Mouse (Mus musculus): ENCODE data around the gene Slc25a30. TPM values are rescaled to one million over a fixed set of nuclear protein-coding genes. Genes with fewer than 3 reads are reported as not detected.

The Slc25a30 gene
- total and polyA plus RNA-seq, 2 experiments from 2014 or later = 7.0 to 27.4 TPM

DNA sequence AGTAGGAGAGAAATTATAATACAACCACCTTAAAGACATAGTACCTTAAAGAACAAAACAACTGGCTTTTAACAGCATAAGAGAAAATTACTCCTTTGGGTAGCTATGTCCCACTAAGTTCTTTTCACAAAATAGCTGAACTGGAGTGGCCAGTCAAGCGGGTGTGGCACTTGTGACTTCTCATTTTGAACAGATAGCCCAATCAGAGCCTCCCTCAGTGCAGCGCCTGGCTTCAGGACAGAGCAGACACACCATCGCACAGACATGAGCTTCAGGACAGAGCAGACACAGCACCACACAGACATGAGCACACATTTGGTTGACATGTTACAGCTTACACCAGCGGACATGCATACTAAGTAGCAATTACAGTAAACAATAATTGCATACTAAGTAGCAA lies 35.8 kb downstream of the Slc25a30 start:
- no peak for ATAC-seq
- H3K36me3 ChIP-seq (ENCODE audit: insufficient read depth) = peaks cover 9% of the 10 kb centered on the region; the same call in 1 of the 2 replicates

GRCm38 (mm10) chr14:75749123-75749522 lies 37.7 kb downstream of the Slc25a30 start:
- no peak overlapping the region for H3K4me3 ChIP-seq (ENCODE audit: low read depth, low read length)
- no peak overlapping the region for H3K27ac ChIP-seq (ENCODE audit: low read depth, low read length)
- no peak overlapping the region for H3K4me2 ChIP-seq (ENCODE audit: low read depth)
- H3K4me1 ChIP-seq (ENCODE audit: insufficient read depth) = peaks cover 11% of the 10 kb centered on the region
- H3K9ac ChIP-seq = no peak overlapping the region
- ATAC-seq (no peak), DNase-seq (no peak)
- no peaks in the 10 kb centered on the region for H3K9me3 ChIP-seq (ENCODE audit: low read length)
- WGBS = 93% methylated on average over 4 of the region's 4 CpGs
- TF ChIP-seq CTCF (IDR thresholded peaks at IDR 0.05; ENCODE audit: low read depth) = no peak
- peaks cover 15% of the 10 kb centered on the region for H3K36me3 ChIP-seq (ENCODE audit: insufficient read depth)
- H3K27me3 ChIP-seq (ENCODE audit: insufficient read depth, low read length) = no peaks in the 10 kb centered on the region

More for the DNA sequence above, 35.8 kb downstream of the Slc25a30 start:
- no peak overlapping the region for H3K4me2 ChIP-seq (ENCODE audit: low read depth)
- H3K9me3 ChIP-seq (ENCODE audit: low read length) = no peaks in the 10 kb centered on the region
- H3K27ac ChIP-seq (ENCODE audit: low read depth, low read length) = no peak overlapping the region
- peaks cover 11% of the 10 kb centered on the region for H3K4me1 ChIP-seq (ENCODE audit: insufficient read depth)
- no peak overlapping the region for H3K4me3 ChIP-seq (ENCODE audit: low read depth, low read length)
- no peak overlapping the region for H3K9ac ChIP-seq
- DNase-seq = no peak
- 66% methylated on average over 4 of the region's 4 CpGs for WGBS
- no peaks in the 10 kb centered on the region for H3K27me3 ChIP-seq (ENCODE audit: insufficient read depth, low read length)
- no peak for TF ChIP-seq CTCF (IDR thresholded peaks at IDR 0.05; ENCODE audit: low read depth)

DNA sequence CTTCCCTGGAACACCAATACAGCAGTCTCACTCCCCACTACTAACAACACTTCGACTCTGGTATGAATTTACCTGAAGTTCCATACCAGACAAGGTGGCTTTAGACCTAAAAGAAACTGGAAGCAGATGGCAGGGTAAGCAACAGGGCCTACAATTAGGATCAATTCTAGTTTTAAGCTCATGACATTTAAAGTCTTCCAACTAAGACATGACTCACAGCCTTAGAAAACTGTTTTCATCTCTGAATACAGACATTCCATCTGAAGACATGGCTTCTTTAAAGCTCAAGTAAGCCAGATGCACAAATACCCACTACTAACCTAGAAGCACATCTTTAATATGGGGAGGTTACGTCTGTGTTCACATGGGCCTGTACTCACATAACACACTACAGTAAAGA lies 38.9 kb downstream of the Slc25a30 start:
- no peaks in the 10 kb centered on the region for H3K9me3 ChIP-seq (ENCODE audit: low read length)
- no peak for TF ChIP-seq CTCF (IDR thresholded peaks at IDR 0.05; ENCODE audit: low read depth)
- H3K4me1 ChIP-seq (ENCODE audit: insufficient read depth) = peaks cover 4% of the 10 kb centered on the region; the same call in 1 of the 2 replicates
- ATAC-seq (no peak), DNase-seq (no peak)
- WGBS = 92% methylated on average over 2 of the region's 2 CpGs
- H3K27ac ChIP-seq (ENCODE audit: low read depth, low read length) = no peak overlapping the region
- no peak overlapping the region for H3K4me3 ChIP-seq (ENCODE audit: low read depth, low read length)
- H3K36me3 ChIP-seq (ENCODE audit: insufficient read depth) = peaks cover 18% of the 10 kb centered on the region
- H3K4me2 ChIP-seq (ENCODE audit: low read depth) = no peak overlapping the region
- H3K27me3 ChIP-seq (ENCODE audit: insufficient read depth, low read length) = no peaks in the 10 kb centered on the region
- no peak overlapping the region for H3K9ac ChIP-seq

DNA sequence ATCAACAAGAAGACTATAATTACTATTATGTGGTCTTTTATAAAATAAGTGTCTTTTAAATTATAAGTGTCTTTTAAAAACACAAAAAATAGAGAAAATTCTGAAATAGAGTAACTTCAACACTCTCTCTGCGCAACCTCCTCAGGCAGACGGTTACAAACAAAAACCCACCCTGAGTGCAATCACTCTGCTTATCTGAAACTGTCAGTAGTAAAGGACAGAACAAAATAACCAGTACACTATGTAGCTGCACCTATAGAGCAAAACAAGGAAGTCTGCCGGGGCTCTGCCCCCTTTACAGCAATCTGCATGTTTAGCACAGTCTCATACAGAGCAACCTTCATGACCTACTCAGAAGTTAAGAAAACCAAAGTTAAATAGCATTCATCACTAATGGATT lies 44.9 kb downstream of the Slc25a30 start:
- 88% methylated on average over 3 of the region's 3 CpGs for WGBS
- DNase-seq (no peak), ATAC-seq (no peak)
- Histone ChIP-seq H3K9ac (no peak overlapping the region), H3K36me3 (ENCODE audit: insufficient read depth) (peaks cover 43% of the 10 kb centered on the region), H3K9me3 (ENCODE audit: low read length) (no peaks in the 10 kb centered on the region), H3K27me3 (ENCODE audit: insufficient read depth, low read length) (no peaks in the 10 kb centered on the region), H3K27ac (ENCODE audit: low read depth, low read length) (no peak overlapping the region), H3K4me3 (ENCODE audit: low read depth, low read length) (no peak overlapping the region), H3K4me1 (ENCODE audit: insufficient read depth) (no peaks in the 10 kb centered on the region), H3K4me2 (ENCODE audit: low read depth) (no peak overlapping the region)
- TF ChIP-seq CTCF (IDR thresholded peaks at IDR 0.05; ENCODE audit: low read depth) = no peak

GRCm38 (mm10) chr14:75735597-75735996 lies 51.2 kb downstream of the Slc25a30 start:
- 96% methylated on average over 3 of the region's 3 CpGs for WGBS
- TF ChIP-seq CTCF (IDR thresholded peaks at IDR 0.05; ENCODE audit: low read depth) = no peak

DNA sequence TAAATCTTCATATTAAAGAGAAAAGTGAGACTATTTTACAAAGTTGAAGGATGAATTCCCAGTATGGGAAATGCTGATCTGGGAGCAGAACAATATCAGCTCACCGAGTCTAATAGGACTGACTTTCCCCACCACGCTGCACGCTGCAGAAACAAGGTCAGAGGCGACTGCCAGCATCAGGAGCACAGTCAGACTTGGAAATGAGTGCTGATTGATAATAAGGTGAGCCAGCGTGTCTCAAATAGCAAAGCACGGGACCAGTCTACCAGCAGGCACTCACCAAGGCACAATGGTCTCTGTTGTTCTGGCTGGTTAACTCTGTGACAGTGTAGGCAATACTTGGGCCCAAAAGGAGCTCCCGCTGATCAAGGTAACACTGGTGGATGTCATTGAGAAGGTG lies 54.2 kb downstream of the Slc25a30 start:
- H3K4me3 ChIP-seq (ENCODE audit: low read depth, low read length) = no peak overlapping the region
- no peak overlapping the region for H3K27ac ChIP-seq (ENCODE audit: low read depth, low read length)
- H3K9ac ChIP-seq = no peak overlapping the region
- no peaks in the 10 kb centered on the region for H3K4me1 ChIP-seq (ENCODE audit: insufficient read depth)
- TF ChIP-seq CTCF (IDR thresholded peaks at IDR 0.05; ENCODE audit: low read depth) = no peak
- no peaks in the 10 kb centered on the region for H3K27me3 ChIP-seq (ENCODE audit: insufficient read depth, low read length)
- no peaks in the 10 kb centered on the region for H3K9me3 ChIP-seq (ENCODE audit: low read length)
- peaks cover 68% of the 10 kb centered on the region for H3K36me3 ChIP-seq (ENCODE audit: insufficient read depth)
- 89% methylated on average over 7 of the region's 7 CpGs for WGBS
- H3K4me2 ChIP-seq (ENCODE audit: low read depth) = no peak overlapping the region
- DNase-seq (no peak), ATAC-seq (no peak)

More at GRCm38 (mm10) chr14:75735597-75735996, 51.2 kb downstream of the Slc25a30 start:
- ATAC-seq (no peak), DNase-seq (no peak)
- Histone ChIP-seq H3K27me3 (ENCODE audit: insufficient read depth, low read length) (no peaks in the 10 kb centered on the region), H3K36me3 (ENCODE audit: insufficient read depth) (peaks cover 60% of the 10 kb centered on the region), H3K4me1 (ENCODE audit: insufficient read depth) (no peaks in the 10 kb centered on the region), H3K9ac (no peak overlapping the region), H3K9me3 (ENCODE audit: low read length) (no peaks in the 10 kb centered on the region), H3K27ac (ENCODE audit: low read depth, low read length) (no peak overlapping the region), H3K4me3 (ENCODE audit: low read depth, low read length) (no peak overlapping the region), H3K4me2 (ENCODE audit: low read depth) (no peak overlapping the region)

DNA sequence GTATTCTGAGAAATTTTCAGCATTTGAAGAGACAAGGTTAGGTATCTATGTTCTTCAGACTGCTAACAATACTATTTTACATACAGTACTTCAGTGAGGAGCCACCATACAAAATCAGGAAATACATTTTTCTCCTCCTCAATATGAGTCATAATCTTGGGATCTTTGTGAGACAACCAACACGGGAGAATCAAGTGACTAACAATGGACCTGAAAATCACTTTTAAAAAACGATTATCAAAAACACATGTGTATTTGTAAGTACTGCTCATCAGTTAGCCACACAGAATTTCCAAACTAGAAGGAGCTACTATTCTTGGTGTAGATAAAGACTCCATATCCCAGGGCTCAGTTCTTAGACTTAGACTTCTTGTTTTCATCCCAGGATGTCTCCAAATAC lies 55.5 kb downstream of the Slc25a30 start:
- no peak for DNase-seq
- Histone ChIP-seq H3K27ac (ENCODE audit: low read depth, low read length) (no peak overlapping the region), H3K4me2 (ENCODE audit: low read depth) (no peak overlapping the region), H3K4me3 (ENCODE audit: low read depth, low read length) (no peak overlapping the region), H3K9me3 (ENCODE audit: low read length) (no peaks in the 10 kb centered on the region), H3K9ac (no peak overlapping the region), H3K4me1 (ENCODE audit: insufficient read depth) (no peaks in the 10 kb centered on the region), H3K36me3 (ENCODE audit: insufficient read depth) (peaks cover 68% of the 10 kb centered on the region), H3K27me3 (ENCODE audit: insufficient read depth, low read length) (no peaks in the 10 kb centered on the region)
- ATAC-seq = no peak
- 88% methylated on average over 2 of the region's 2 CpGs for WGBS
- TF ChIP-seq CTCF (IDR thresholded peaks at IDR 0.05; ENCODE audit: low read depth) = no peak
